Mouse (Mus musculus) urinary bladder, postnatal 36 days (tissue): ENCODE data around the gene Vars.
A peak's percentile ranks its signal among the peaks of the same experiment; 100 is the strongest.

ENCODE experiments used
- DNase-seq, 2 experiments: peaks; one replicate each; pipeline ENCODE4 v3.0.0; 2022; ENCODE audit warnings: low spot score in 2 of 2, mixed read lengths in 1 of 2

The Vars gene

DNA sequence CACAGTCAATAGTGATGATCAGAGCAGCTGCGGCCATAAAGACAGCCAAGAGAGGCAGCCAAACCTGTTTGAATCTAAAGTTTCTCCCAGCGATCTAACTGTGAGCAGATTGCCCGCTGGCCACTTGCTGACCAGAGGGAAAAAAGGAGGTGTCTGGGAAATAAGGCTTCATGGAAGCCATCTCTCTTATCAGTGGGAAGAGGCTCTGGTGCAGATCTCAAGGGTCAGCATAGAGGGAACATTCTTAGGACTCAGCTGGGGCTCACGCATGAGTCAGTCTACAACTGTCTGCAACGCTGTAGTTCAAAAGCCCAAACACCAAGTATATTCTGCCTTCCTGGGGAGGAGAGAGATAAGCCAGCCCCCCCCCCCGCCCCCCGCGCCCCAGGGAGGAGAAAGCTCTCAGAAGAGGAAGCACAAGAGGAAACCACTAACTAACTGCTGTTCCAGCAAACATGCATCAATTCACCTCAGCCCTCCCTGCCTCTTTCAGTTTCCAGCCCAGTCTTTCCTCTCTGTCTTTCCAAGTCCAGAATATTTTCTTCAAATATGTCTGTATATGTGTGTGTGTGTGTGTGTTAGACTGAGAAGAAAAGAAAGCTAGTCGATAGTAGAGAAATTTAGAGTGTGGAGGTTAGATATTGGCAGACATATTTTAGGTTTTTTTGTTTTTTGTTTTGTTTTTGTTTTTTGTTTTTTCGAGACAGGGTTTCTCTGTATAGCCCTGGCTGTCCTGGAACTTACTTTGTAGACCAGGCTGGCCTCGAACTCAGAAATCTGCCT, 47.6 kb downstream of the Vars start:
- no peak for DNase-seq

DNA sequence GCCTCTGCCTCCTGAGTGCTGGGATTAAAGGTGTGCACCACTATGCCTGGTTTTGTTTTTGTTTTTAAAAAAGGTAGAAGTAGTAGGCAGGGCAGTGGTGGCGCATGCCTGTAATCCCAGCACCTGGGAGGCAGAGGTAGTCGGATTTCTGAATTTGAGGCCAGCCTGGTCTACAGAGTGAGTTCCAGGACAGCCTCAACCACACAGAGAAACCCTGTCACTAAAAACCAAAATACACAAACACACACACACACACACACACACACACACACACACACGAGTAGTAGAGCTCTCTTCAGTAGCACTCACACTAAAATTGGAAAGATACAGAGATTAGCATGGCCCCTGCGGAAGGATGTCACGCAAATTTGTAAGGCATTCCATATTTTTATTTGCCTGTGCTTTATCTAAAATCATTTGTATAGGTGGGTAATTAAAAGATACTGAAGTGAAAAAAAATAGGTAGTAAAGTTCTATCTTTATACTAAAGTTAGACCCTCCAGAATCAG, 48.2 kb downstream of the Vars start:
- no peak for DNase-seq

DNA sequence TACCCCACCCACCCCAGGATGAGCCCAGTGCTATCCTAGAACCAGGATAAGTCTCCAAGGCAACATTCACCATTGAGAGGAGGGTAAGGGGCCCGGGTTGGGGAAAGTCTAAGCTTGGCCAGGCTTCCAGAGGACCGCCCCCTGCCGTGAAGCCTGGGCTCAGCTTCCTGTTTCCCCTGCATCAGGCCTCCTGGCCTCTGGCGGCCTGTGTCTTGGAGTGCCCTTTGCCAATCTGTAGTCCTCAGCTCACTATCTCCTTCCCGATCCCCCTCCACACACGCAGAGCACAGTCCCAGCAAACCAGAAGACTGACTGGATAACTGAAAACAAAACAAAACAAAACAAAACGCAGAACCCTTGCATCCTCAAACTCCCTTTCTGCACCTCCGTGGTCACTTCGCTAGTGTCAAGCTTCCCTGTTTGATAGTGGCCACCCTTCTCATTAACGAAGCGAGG, 48.8 kb downstream of the Vars start, which contains the start of gene Clic1:
Gene Clic1 (plus strand): TSS at position 406 of the 456 bp plus-strand sequence.
- peak in 1 of 2 experiments; percentile 58 for DNase-seq

DNA sequence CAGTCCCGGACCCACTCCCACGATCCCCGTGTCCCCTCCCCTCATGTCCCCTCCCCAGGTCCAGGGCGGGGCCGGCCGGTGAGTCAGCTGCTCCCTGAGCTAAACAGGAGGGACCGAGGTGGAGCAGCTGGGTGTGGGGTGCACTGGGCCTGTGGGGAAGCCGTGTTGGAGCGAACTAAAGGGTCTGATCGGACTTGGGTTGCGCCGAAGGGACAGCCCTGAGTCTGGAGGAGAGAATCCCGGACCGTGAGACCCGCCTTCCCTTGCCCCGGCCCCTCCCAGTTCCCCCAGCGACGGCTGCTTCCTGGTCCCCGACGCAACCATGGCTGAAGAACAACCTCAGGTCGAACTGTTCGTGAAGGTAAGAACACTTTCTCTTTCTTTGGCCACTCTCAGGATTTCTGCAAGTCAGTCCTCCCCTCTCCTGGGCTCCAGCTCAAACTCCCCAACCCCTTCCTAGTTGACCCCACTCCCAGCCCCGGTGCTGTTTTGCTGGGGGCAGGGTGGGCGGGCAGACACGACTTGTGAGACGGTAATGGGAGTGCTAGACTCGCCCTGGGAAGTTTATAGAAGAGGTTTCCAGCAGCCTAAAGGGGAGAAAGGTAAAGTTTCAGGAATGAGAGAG, 49.5 kb downstream of the Vars start:
- DNase-seq = peak; percentile 69 to 79

- peak; percentile 61 to 69 for DNase-seq
These were observed 50.6 kb downstream of the Vars start for GRCm38 (mm10) chr17:35051156-35052086.

GRCm38 (mm10) chr17:35052271-35052798, 51.5 kb downstream of the Vars start:
- no peak for DNase-seq

DNA sequence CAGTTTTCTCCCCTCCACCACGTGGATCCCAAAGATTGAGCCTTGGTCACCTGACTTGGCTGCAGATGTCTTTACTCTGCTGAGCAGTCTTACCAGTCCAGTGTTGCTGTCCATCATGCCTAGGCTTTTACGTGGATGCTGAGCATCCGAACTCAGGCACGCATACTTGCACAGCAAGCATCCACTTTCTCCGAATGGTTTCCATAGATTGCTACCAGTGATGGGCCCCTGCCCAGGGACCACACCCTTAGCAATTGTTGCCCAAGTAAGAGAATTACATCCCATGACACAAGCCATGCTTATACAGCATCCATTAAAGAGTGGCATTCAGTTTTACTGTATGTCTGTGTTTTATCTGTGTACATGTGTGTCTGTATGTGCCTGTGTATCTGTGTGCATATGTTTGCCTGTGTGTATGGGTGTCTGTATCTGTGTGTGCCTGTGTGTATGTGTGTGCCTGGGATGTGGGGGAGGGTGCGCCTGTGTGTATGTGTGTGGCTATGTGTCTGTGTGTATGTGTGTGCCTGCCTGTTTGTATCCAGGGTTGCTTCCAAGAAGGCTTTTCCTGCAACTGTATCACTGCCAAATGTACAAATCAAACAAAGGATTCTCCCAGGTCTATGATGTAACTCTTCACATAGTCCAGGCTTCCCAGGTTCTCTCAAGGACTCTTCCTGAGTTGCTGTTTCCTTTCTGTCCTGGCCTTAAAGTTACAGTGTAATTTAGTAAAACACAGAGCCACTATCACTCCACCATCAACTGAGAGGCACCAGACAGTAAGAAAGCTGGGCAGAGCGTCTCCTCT, 55.1 kb downstream of the Vars start:
- no peak for DNase-seq

GRCm38 (mm10) chr17:35057090-35057489, 56.3 kb downstream of the Vars start:
- DNase-seq = no peak

DNA sequence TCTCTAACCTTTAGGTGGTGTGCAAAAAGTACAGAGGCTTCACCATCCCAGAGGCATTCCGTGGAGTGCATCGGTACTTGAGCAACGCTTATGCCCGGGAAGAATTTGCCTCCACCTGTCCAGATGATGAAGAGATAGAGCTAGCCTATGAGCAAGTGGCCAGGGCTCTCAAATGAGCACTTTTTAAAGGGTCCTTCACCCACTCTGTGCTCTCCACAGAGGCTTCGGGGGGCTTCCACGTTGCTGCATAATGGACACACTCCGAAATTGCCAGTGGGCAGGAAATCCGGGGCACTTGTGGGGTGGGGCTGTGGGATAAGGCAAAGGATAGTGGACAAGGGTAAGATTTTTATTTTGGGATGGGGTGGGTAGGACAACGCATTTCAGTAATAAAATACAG, 57.5 kb downstream of the Vars start:
- DNase-seq = no peak

GRCm38 (mm10) chr17:35058911-35059892, 58.4 kb downstream of the Vars start, which contains the start of gene Ddah2:
Gene Ddah2 (plus strand): TSS chr17:35059035.
- DNase-seq = peak; percentile 81 to 87

DNA sequence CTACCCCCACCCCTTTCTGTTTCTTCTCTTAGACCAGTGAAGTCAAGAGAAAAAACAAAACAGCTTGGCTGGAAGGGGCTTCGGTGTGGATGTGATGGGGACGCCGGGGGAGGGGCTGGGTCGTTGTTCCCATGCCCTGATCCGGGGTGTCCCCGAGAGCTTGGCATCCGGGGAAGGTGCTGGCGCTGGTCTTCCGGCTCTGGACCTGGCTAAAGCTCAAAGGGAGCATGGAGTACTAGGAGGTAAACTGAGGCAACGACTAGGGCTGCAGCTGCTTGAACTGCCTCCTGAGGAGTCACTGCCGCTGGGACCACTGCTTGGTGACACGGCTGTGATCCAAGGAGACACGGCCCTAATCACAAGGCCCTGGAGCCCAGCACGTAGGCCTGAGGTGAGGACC, 59.3 kb downstream of the Vars start:
- no peak for DNase-seq

DNA sequence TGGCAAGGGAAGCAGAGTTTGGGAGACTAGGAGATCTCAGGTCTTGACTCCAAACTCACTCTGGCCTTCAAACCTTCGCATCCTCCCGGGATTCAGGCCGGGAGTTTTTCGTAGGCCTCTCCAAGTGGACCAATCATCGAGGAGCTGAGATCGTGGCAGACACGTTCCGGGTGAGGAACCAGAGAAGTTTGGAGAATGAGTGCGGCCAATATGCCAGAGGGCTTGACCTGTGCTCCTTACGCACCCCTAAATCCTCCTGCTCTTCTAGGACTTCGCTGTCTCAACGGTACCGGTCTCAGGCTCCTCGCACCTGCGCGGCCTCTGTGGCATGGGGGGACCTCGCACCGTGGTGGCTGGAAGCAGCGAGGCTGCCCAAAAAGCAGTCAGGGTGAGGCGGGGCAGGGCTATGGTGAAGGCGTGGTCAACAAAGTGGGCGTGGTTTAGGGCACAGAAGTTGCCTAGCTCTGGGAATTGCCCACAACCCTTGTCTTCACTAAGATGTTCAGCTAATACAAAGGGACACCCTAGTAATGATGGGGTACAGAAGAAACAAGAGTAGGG, 60.0 kb downstream of the Vars start:
- DNase-seq = no peak

GRCm38 (mm10) chr17:35061299-35061698, 60.5 kb downstream of the Vars start:
- DNase-seq = no peak

DNA sequence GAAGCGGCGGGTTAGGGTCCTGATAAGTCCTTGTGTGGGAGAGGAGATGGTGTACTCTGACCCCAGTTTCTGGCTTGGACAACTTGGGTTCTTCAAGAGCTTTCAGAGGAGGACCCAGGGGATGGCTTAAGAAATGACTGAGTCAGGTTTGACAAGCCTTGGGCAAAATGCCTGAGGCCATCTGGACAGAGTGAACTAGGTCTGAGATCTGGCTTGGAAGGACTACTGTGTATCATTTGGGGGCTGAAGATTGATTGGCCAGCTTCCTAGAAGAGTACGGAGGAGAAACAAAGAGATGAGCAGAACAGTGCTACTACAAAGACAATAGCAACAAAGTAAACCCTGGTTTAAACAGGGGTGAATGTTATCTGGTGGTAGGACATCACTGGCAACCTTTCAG, 62.7 kb downstream of the Vars start:
- DNase-seq = no peak

- DNase-seq = no peak
These were observed 63.6 kb downstream of the Vars start for GRCm38 (mm10) chr17:35064378-35064877.

DNA sequence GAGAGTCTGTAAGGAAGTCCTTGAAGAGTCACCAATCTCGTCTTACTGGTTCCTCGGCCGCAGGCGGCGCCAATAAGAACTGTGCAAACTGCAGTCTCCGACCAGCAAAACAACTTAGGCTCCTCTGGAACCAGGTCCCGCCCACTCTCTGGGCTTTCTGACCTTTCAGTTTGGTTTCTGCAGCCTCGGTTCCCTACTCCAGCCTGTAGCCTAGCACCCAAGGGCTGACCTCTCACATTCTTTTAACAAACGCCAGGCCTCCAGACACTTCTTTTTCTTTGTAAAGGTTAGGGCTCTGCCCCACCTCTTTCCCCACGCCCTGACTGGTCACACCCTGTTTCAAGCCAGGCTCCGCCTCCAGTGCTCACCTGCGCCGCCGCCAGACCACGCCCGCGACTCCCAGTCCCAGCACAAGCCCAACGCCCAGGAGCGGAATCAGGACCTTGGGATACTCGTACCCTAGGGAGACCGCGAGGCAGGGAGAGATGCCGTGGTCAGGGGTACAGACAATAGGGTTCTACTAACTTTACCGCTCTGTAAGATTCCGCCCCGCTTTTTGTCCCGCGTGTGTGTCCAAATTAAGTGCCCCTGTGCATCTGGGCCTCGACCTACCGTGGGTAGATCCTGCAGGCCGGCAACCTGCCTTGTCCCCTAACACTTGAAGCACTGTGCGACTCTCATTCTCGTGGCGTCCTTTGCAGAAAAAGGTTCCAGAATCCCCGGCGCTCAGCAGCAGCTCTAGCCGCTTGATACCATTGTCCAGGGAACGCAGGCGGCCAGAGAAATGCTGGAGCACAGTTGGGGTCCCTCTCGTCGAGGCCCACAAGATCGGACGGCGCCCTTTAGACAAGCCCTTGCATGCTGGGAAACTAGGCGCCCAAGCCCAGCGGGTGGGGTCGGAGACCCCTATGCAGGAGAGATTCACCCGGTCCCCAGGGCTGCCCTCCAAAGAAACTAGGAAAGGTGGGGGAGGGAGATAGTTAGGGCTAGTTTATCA, 64.5 kb downstream of the Vars start, which contains the start of gene Ly6g6c:
Gene Ly6g6c (plus strand): TSS at position 438 of the 997 bp plus-strand sequence.
- DNase-seq = peak; percentile 75 to 80
